Mouse (Mus musculus): Measurements from ENCODE around the gene Vmn2r45.
"Not testable (repeated sequence)": the region's sequence is repeated elsewhere in the genome, so short reads cannot be mapped to it uniquely, and the experiment has no call there.

Gene Vmn2r45

GRCm38 (mm10) chr7:8488975-8489374 is at the start of gene Vmn2r45:
Vmn2r45 (minus strand) TSS chr7:8489075.
- DNase-seq (ENCODE audit: extremely low spot score) = not testable (repeated sequence)
